Mouse (Mus musculus) embryonic facial prominence, embryonic 10.5 days (tissue): ENCODE results near the gene Mipol1. TPM values are rescaled to one million over a fixed set of nuclear protein-coding genes. Genes with fewer than 3 reads are reported as not detected.

Experiments used
- DNase-seq: peaks from one replicate; pipeline ENCODE4 v3.0.0-alpha.2; 2017; ENCODE audit warnings: low spot score
- H3K27ac ChIP-seq: fragments of 300-500 bp; sonication (generic); replicated peaks from 2 replicates; pipeline ENCODE4 v1.5.1; 2016; ENCODE audit warnings: mild to moderate bottlenecking
- H3K27me3 ChIP-seq: fragments of 300-500 bp; sonication (generic); replicated peaks from 2 replicates; pipeline ENCODE4 v1.6.1; 2016; ENCODE audit warnings: low read depth, mild to moderate bottlenecking; ENCODE audit not compliant: poor library complexity, severe bottlenecking
- H3K36me3 ChIP-seq: fragments of 300-500 bp; sonication (generic); replicated peaks from 2 replicates; pipeline ENCODE4 v1.6.1; 2016; ENCODE audit warnings: mild to moderate bottlenecking, moderate library complexity
- H3K4me1 ChIP-seq: fragments of 300-500 bp; sonication (generic); 2 replicates; pipeline ENCODE4 v1.6.1; 2016
- H3K4me3 ChIP-seq: fragments of 300-500 bp; sonication (generic); 2 replicates; pipeline ENCODE4 v1.5.1; 2016; ENCODE audit warnings: mild to moderate bottlenecking, moderate library complexity
- H3K9me3 ChIP-seq: fragments of 300-500 bp; sonication (generic); 2 replicates; pipeline ENCODE4 v1.6.1; 2016; ENCODE audit warnings: mild to moderate bottlenecking
- WGBS: fragments of 180-500 bp; shearing (Covaris S2); methylation state at CpG from one replicate; pipeline ENCODE4 v1.1.7; 2016; 5-methylcytosine and 5-hydroxymethylcytosine counted together
- polyA plus RNA-seq: library from polyadenylated mRNA; unstranded; fragments of >200 nt; fragmentation: Nextera tagmentation; extraction: Ambion mirVana; gene quantifications from 2 replicates; pipeline ENCODE4 v1.2.1, GENCODE M21; 2016

The Mipol1 gene
- polyA plus RNA-seq, 1 experiment from 2014 or later = 9.9 TPM

- no peaks in the 10 kb centered on the region for H3K36me3 ChIP-seq
- WGBS = 69% methylated on average over 1 of the region's 1 CpGs
- H3K4me3 ChIP-seq = no peak overlapping the region
- no peak for DNase-seq
- H3K27ac ChIP-seq = no peak overlapping the region
- no peaks in the 10 kb centered on the region for H3K9me3 ChIP-seq
- 0 out of 2 replicates have a peak, but pooled peaks cover 3% of the 10 kb centered on the region for H3K27me3 ChIP-seq
- H3K4me1 ChIP-seq = no peaks in the 10 kb centered on the region
Measured at GRCm38 (mm10) chr12:57514552-57514951, 284.3 kb downstream of the Mipol1 start.

GRCm38 (mm10) chr12:57515702-57516377 is 285.6 kb downstream of the Mipol1 start:
- Histone ChIP-seq H3K9me3 (no peaks in the 10 kb centered on the region), H3K36me3 (no peaks in the 10 kb centered on the region), H3K4me3 (no peak overlapping the region), H3K27me3 (peaks cover 3% of the 10 kb centered on the region; the same call in 1 of the 2 replicates), H3K4me1 (no peaks in the 10 kb centered on the region), H3K27ac (no peak overlapping the region)
- DNase-seq = no peak
- 51% methylated on average over 12 of the region's 12 CpGs for WGBS

- Histone ChIP-seq H3K27me3 (peaks cover 48% of the 10 kb centered on the region), H3K27ac (no peak overlapping the region), H3K4me3 (no peak overlapping the region), H3K36me3 (no peaks in the 10 kb centered on the region), H3K9me3 (no peaks in the 10 kb centered on the region), H3K4me1 (peaks cover 6% of the 10 kb centered on the region; the same call in 1 of the 2 replicates)
- 85% methylated on average over 4 of the region's 4 CpGs for WGBS
- no peak for DNase-seq
Measured at GRCm38 (mm10) chr12:57528335-57528734, 298.1 kb downstream of the Mipol1 start.

GRCm38 (mm10) chr12:57530474-57530873 is 300.2 kb downstream of the Mipol1 start:
- Histone ChIP-seq H3K4me3 (no peak overlapping the region), H3K4me1 (peaks cover 17% of the 10 kb centered on the region), H3K27me3 (peaks cover 69% of the 10 kb centered on the region), H3K36me3 (no peaks in the 10 kb centered on the region), H3K9me3 (no peaks in the 10 kb centered on the region), H3K27ac (no peak overlapping the region)
- WGBS = 9% methylated on average over 9 of the region's 9 CpGs
- no peak for DNase-seq

- no peaks in the 10 kb centered on the region for H3K9me3 ChIP-seq
- no peak for DNase-seq
- H3K27me3 ChIP-seq = peaks cover 100% of the 10 kb centered on the region
- H3K4me1 ChIP-seq = peaks cover 31% of the 10 kb centered on the region
- 1% methylated on average over 6 of the region's 6 CpGs for WGBS
- H3K4me3 ChIP-seq = peak overlapping the region; percentile 41
- no peaks in the 10 kb centered on the region for H3K36me3 ChIP-seq
- no peak overlapping the region for H3K27ac ChIP-seq
Measured at GRCm38 (mm10) chr12:57534517-57534878, 304.3 kb downstream of the Mipol1 start.

- DNase-seq = peak; percentile 52
- peak overlapping the region; percentile 41 for H3K4me3 ChIP-seq
- H3K27ac ChIP-seq = no peak overlapping the region
- no peaks in the 10 kb centered on the region for H3K36me3 ChIP-seq
- peaks cover 100% of the 10 kb centered on the region for H3K27me3 ChIP-seq
- H3K9me3 ChIP-seq = no peaks in the 10 kb centered on the region
- peaks cover 31% of the 10 kb centered on the region for H3K4me1 ChIP-seq
- WGBS = under 1% methylated on average over 39 of the region's 39 CpGs
Measured at GRCm38 (mm10) chr12:57534879-57535611, 304.8 kb downstream of the Mipol1 start.

- Histone ChIP-seq H3K9me3 (no peaks in the 10 kb centered on the region), H3K4me3 (no peak overlapping the region), H3K4me1 (peaks cover 24% of the 10 kb centered on the region), H3K27ac (no peak overlapping the region), H3K36me3 (no peaks in the 10 kb centered on the region), H3K27me3 (peaks cover 100% of the 10 kb centered on the region)
- peak; percentile 47 for DNase-seq
- WGBS = 1% methylated on average over 25 of the region's 25 CpGs
Measured at GRCm38 (mm10) chr12:57536056-57536908, 306.1 kb downstream of the Mipol1 start.

GRCm38 (mm10) chr12:57536909-57537670 is 306.9 kb downstream of the Mipol1 start:
- Histone ChIP-seq H3K4me1 (peaks cover 27% of the 10 kb centered on the region), H3K27ac (no peak overlapping the region), H3K36me3 (no peaks in the 10 kb centered on the region), H3K9me3 (no peaks in the 10 kb centered on the region), H3K4me3 (no peak overlapping the region), H3K27me3 (peaks cover 100% of the 10 kb centered on the region)
- peak; percentile 50 for DNase-seq
- 3% methylated on average over 11 of the region's 11 CpGs for WGBS

- no peak for DNase-seq
- no peaks in the 10 kb centered on the region for H3K36me3 ChIP-seq
- no peaks in the 10 kb centered on the region for H3K9me3 ChIP-seq
- H3K4me3 ChIP-seq = peak overlapping the region; percentile 51
- peaks cover 36% of the 10 kb centered on the region for H3K4me1 ChIP-seq
- under 1% methylated on average over 21 of the region's 21 CpGs for WGBS
- H3K27me3 ChIP-seq = peaks cover 100% of the 10 kb centered on the region
- H3K27ac ChIP-seq = no peak overlapping the region
Measured at GRCm38 (mm10) chr12:57537791-57538587, 307.8 kb downstream of the Mipol1 start.

- Histone ChIP-seq H3K27ac (no peak overlapping the region), H3K4me1 (peaks cover 41% of the 10 kb centered on the region), H3K27me3 (peaks cover 100% of the 10 kb centered on the region), H3K4me3 (peak overlapping the region; percentile 51), H3K36me3 (no peaks in the 10 kb centered on the region), H3K9me3 (no peaks in the 10 kb centered on the region)
- DNase-seq = peak; percentile 79
- 1% methylated on average over 63 of the region's 63 CpGs for WGBS
Measured at GRCm38 (mm10) chr12:57538588-57539550, 308.6 kb downstream of the Mipol1 start.
